Mouse (Mus musculus) kidney, embryonic 16.5 days (tissue): ENCODE results near the gene Ccdc137. TPM values are rescaled to one million over a fixed set of nuclear protein-coding genes. Genes with fewer than 3 reads are reported as not detected.

Experiments
- ATAC-seq: fragments of 200-750 bp; cut with Nextera tagmentation; 2 replicates; pipeline ENCODE4 v1.8.0; 2017; ENCODE audit warnings: moderate TSS enrichment; ENCODE audit not compliant: low FRiP score, low TSS enrichment
- H3K27ac ChIP-seq: fragments of 300-500 bp; sonication (generic); 2 replicates; pipeline ENCODE4 v1.5.1; 2014; ENCODE audit warnings: low read length
- H3K27me3 ChIP-seq: fragments of 300-500 bp; sonication (generic); 2 replicates; pipeline ENCODE4 v1.6.1; 2014; ENCODE audit warnings: low read length, control low read depth, mixed read lengths; ENCODE audit not compliant: insufficient read depth
- H3K36me3 ChIP-seq: fragments of 300-500 bp; sonication (generic); 2 replicates; pipeline ENCODE4 v1.6.1; 2014; ENCODE audit warnings: low read length, control low read depth, mixed read lengths; ENCODE audit not compliant: insufficient read depth
- H3K4me1 ChIP-seq: fragments of 300-500 bp; sonication (generic); 2 replicates; pipeline ENCODE4 v1.6.1; 2014; ENCODE audit warnings: low read length, control low read depth, mixed read lengths; ENCODE audit not compliant: insufficient read depth
- H3K4me2 ChIP-seq: fragments of 300-500 bp; sonication (generic); replicated peaks from 2 replicates; pipeline ENCODE4 v1.6.1; 2014; ENCODE audit warnings: low read depth, low read length
- H3K4me3 ChIP-seq: fragments of 300-500 bp; sonication (generic); 2 replicates; pipeline ENCODE4 v1.5.1; 2014; ENCODE audit warnings: mild to moderate bottlenecking, low read length
- H3K9ac ChIP-seq: fragments of 300-500 bp; sonication (generic); replicated peaks from 2 replicates; pipeline ENCODE4 v1.6.1; 2014; ENCODE audit warnings: low read length
- H3K9me3 ChIP-seq: fragments of 300-500 bp; sonication (generic); 2 replicates; pipeline ENCODE4 v1.6.1; 2016; ENCODE audit warnings: low read length, control low read depth
- WGBS: fragments of 180-500 bp; shearing (Covaris S2); extraction: QIAGEN DNeasy Blood & Tissue Kit; methylation state at CpG from one replicate; pipeline ENCODE4 v1.1.7; 2014; 5-methylcytosine and 5-hydroxymethylcytosine counted together
- polyA plus RNA-seq: library from polyadenylated mRNA; unstranded; fragments of >200 nt; fragmentation: Nextera tagmentation; extraction: Ambion mirVana; gene quantifications from 2 replicates; pipeline ENCODE4 v1.2.1, GENCODE M21; 2015

Gene Ccdc137
- polyA plus RNA-seq, 1 experiment from 2014 or later = 40.6 TPM

- peak; percentile 74 for ATAC-seq
- Histone ChIP-seq H3K9ac (no peak overlapping the region), H3K27ac (no peak overlapping the region), H3K4me1 (peaks cover 8% of the 10 kb centered on the region; the same call in 1 of the 2 replicates), H3K4me3 (no peak overlapping the region), H3K4me2 (no peak overlapping the region), H3K9me3 (no peaks in the 10 kb centered on the region), H3K27me3 (no peaks in the 10 kb centered on the region), H3K36me3 (no peaks in the 10 kb centered on the region)
- WGBS = 60% methylated on average over 4 of the region's 4 CpGs
These were observed 49.0 kb downstream of the Ccdc137 start for GRCm38 (mm10) chr11:120506899-120507298.

DNA sequence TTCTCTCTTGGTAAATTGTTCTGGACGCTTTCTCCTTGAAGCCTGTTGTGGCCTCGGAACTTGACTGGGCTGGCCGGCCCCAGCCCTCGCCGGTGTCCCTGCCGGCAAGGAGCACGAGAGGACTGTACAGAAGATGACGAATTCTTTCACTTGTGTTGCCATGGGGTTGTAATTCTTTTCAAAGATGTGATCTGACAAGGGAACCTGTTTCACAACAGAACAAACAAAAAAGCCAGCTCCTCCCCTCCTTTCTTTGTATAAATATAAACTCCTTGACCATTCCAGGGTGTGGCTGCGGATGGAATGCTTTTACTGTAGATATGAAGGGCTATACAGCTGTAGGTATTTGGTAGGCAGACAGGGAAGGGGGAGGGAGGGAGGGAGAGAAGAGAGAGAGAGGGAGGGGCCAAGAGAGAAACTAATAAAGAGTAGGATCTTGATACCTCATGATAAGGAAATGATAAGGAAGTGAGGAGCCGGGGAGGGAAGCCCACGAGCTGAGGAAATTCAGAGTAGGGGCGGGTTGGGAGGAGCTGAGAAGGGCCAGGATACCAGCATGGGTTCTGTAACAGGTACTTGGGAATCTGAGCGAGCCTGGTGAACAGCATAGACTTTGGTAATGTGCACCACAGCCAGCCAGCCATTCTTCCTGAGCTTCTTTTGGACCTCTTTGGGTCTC lies 49.8 kb downstream of the Ccdc137 start:
- Histone ChIP-seq H3K27ac (peak overlapping the region; percentile 5; the same call in 1 of the 2 replicates), H3K4me2 (no peak overlapping the region), H3K36me3 (no peaks in the 10 kb centered on the region), H3K9me3 (no peaks in the 10 kb centered on the region), H3K9ac (no peak overlapping the region), H3K4me1 (peaks cover 10% of the 10 kb centered on the region; the same call in 1 of the 2 replicates), H3K4me3 (no peak overlapping the region), H3K27me3 (no peaks in the 10 kb centered on the region)
- WGBS = 67% methylated on average over 13 of the region's 13 CpGs
- no peak for ATAC-seq

DNA sequence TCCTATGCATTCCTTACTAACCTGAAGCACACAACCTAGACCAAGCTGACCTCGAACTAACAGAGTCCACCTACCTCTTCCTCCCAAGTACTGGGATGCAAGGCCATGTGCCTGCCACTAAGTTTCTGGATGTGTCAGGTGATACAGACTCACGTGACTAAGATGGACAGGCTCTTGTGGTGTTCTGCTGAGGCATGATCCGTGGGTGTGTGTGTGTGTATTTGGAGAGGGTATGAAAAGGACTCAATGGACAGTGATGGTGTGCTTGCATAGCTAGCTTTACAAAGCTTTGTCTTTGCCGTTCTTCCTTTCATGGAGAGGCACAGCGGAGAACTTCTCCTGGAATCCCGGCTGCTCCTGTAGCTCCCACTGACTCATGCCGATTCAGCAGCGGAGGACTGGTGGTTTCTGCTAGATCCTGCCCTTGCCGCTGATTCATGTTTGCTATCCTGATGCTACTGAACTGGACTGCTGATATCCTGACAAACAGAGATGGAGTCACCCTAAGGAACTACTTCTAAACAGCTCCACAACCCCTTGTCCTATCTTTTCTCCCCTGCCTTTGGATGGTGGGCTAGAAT lies 50.5 kb downstream of the Ccdc137 start:
- peaks cover 16% of the 10 kb centered on the region; the same call in 1 of the 2 replicates for H3K4me1 ChIP-seq
- ATAC-seq = no peak
- WGBS = 82% methylated on average over 9 of the region's 9 CpGs
- no peak overlapping the region for H3K4me2 ChIP-seq
- no peak overlapping the region for H3K9ac ChIP-seq
- H3K27me3 ChIP-seq = no peaks in the 10 kb centered on the region
- H3K4me3 ChIP-seq = no peak overlapping the region
- H3K27ac ChIP-seq = no peak overlapping the region
- H3K9me3 ChIP-seq = no peaks in the 10 kb centered on the region
- no peaks in the 10 kb centered on the region for H3K36me3 ChIP-seq

GRCm38 (mm10) chr11:120509940-120510339 lies 52.0 kb downstream of the Ccdc137 start:
- H3K4me2 ChIP-seq = peak overlapping the region; percentile 51; the same call in 1 of the 2 replicates
- no peak overlapping the region; the same call in 1 of the 2 replicates for H3K4me3 ChIP-seq
- H3K27ac ChIP-seq = no peak overlapping the region
- no peaks in the 10 kb centered on the region for H3K27me3 ChIP-seq
- H3K4me1 ChIP-seq = peaks cover 16% of the 10 kb centered on the region; the same call in 1 of the 2 replicates
- ATAC-seq = no peak
- WGBS = 49% methylated on average over 4 of the region's 4 CpGs
- H3K9me3 ChIP-seq = no peaks in the 10 kb centered on the region
- H3K9ac ChIP-seq = no peak overlapping the region
- no peaks in the 10 kb centered on the region for H3K36me3 ChIP-seq

DNA sequence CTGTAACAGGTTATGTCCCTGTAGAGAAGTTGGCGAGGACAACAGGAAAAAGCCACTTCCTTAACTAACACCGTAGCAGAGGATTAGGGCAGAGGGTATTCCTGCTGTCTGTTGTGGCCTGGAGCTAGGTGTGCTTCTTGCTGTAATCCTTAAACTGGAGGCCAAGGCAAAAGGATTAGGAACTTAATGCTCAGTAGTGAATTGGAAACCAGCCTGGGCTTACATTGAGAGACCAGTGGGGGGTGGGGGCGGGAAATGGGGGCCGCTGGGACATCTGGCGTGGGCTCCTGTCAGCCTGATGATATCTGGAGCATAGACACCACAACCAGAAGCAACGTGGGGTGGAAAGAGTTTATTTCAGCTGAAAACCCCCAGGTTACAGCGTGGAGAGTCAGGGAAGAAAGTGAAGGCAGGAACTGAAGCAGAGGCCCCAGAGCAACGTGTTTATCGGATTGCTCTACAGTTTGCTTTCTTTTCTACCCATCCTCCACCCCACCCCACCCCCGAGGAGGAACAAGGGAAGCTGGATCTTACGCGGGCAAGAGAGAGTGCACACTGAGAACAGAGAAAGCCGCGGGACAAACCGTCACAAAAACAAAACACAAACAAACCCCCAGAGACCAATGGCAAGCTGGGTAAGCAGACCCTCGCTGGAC lies 52.6 kb downstream of the Ccdc137 start:
- peak overlapping the region; percentile 26 for H3K4me3 ChIP-seq
- no peak for ATAC-seq

GRCm38 (mm10) chr11:120512790-120513453 lies 55.0 kb downstream of the Ccdc137 start:
- no peaks in the 10 kb centered on the region for H3K27me3 ChIP-seq
- H3K4me2 ChIP-seq = no peak overlapping the region
- whole genome bisulfite sequencing = 24% methylated on average over 6 of the region's 6 CpGs
- no peaks in the 10 kb centered on the region for H3K9me3 ChIP-seq
- no peaks in the 10 kb centered on the region for H3K36me3 ChIP-seq
- peaks cover 18% of the 10 kb centered on the region; the same call in 1 of the 2 replicates for H3K4me1 ChIP-seq
- no peak for ATAC-seq
- H3K4me3 ChIP-seq = no peak overlapping the region
- no peak overlapping the region for H3K9ac ChIP-seq
- no peak overlapping the region for H3K27ac ChIP-seq

More for the DNA sequence above, 52.6 kb downstream of the Ccdc137 start:
- Histone ChIP-seq H3K9me3 (no peaks in the 10 kb centered on the region), H3K4me1 (peaks cover 16% of the 10 kb centered on the region; the same call in 1 of the 2 replicates), H3K9ac (peak overlapping the region; percentile 59), H3K27ac (peak overlapping the region; percentile 47), H3K36me3 (no peaks in the 10 kb centered on the region), H3K4me2 (peak overlapping the region; percentile 51), H3K27me3 (no peaks in the 10 kb centered on the region)
- WGBS = 10% methylated on average over 16 of the region's 16 CpGs

Other genes with a start within 250 kb of the Ccdc137 start
- gene Bahcc1, start 225.2 kb upstream of the Ccdc137 start, polyA plus RNA-seq = 13.2 and 14.2 TPM in 2 replicates
- 2,803 and 2,860 TPM in 2 replicates for gene Actg1, start 109.6 kb upstream of the Ccdc137 start, polyA plus RNA-seq
- 0.72 and 0.82 TPM in 2 replicates for gene Fscn2, start 96.6 kb upstream of the Ccdc137 start, polyA plus RNA-seq
- 42.3 and 44.8 TPM in 2 replicates for gene Faap100, start 79.4 kb upstream of the Ccdc137 start, polyA plus RNA-seq
- gene Nploc4, start 20.4 kb upstream of the Ccdc137 start, polyA plus RNA-seq = 34.1 and 34.4 TPM in 2 replicates
- gene Tspan10, start 15.5 kb upstream of the Ccdc137 start, polyA plus RNA-seq = not detected in 2 replicates
- 0.39 and 0.45 TPM in 2 replicates for gene Pde6g, start 4.6 kb upstream of the Ccdc137 start, polyA plus RNA-seq
- gene Oxld1, start within 50 bp of the Ccdc137 start, polyA plus RNA-seq = 15.4 and 15.9 TPM in 2 replicates
- 46.5 and 50.4 TPM in 2 replicates for gene Arl16, start 9.5 kb downstream of the Ccdc137 start, polyA plus RNA-seq
- 176 and 177 TPM in 2 replicates for gene Mrpl12, start 26.5 kb downstream of the Ccdc137 start, polyA plus RNA-seq
- 120 and 123 TPM in 2 replicates for gene Slc25a10, start 33.7 kb downstream of the Ccdc137 start, polyA plus RNA-seq
- 4.7 and 5.5 TPM in 2 replicates for gene Gcgr, start 72.6 kb downstream of the Ccdc137 start, polyA plus RNA-seq
- 218 and 232 TPM in 2 replicates for gene Mcrip1, start 91.6 kb downstream of the Ccdc137 start, polyA plus RNA-seq
- 0.55 and 0.57 TPM in 2 replicates for gene Ppp1r27, start 93.0 kb downstream of the Ccdc137 start, polyA plus RNA-seq
- gene P4hb, start 115.1 kb downstream of the Ccdc137 start, polyA plus RNA-seq = 843 and 914 TPM in 2 replicates
- gene Arhgdia, start 123.5 kb downstream of the Ccdc137 start, polyA plus RNA-seq = 696 and 712 TPM in 2 replicates
- 92.2 and 372 TPM in 2 replicates for gene Alyref, start 140.2 kb downstream of the Ccdc137 start, polyA plus RNA-seq
- gene Anapc11, start 140.3 kb downstream of the Ccdc137 start, polyA plus RNA-seq = 195 and 197 TPM in 2 replicates
- 27.7 and 33.8 TPM in 2 replicates for gene Npb, start 150.4 kb downstream of the Ccdc137 start, polyA plus RNA-seq
- gene Pcyt2, start 159.8 kb downstream of the Ccdc137 start, polyA plus RNA-seq = 164 and 174 TPM in 2 replicates
- gene Sirt7, start 167.1 kb downstream of the Ccdc137 start, polyA plus RNA-seq = 38.9 and 39.3 TPM in 2 replicates
- gene Mafg, start 175.5 kb downstream of the Ccdc137 start, polyA plus RNA-seq = 24.3 and 25.4 TPM in 2 replicates
- gene Pycr1, start 185.7 kb downstream of the Ccdc137 start, polyA plus RNA-seq = 26.8 and 27.3 TPM in 2 replicates
- gene Myadml2, start 190.0 kb downstream of the Ccdc137 start, polyA plus RNA-seq = 0.51 and 0.73 TPM in 2 replicates
- gene Notum, start 203.1 kb downstream of the Ccdc137 start, polyA plus RNA-seq = 4.8 and 5.9 TPM in 2 replicates
- 146 TPM in 2 replicates for gene Aspscr1, start 214.9 kb downstream of the Ccdc137 start, polyA plus RNA-seq